Mouse (Mus musculus) kidney, embryonic 16.5 days (tissue): ENCODE results near the gene Olfr60. TPM values are rescaled to one million over a fixed set of nuclear protein-coding genes. Genes with fewer than 3 reads are reported as not detected.

ENCODE experiments used
- ATAC-seq: fragments of 200-750 bp; cut with Nextera tagmentation; 2 replicates; pipeline ENCODE4 v1.8.0; 2017; ENCODE audit warnings: moderate TSS enrichment; ENCODE audit not compliant: low FRiP score, low TSS enrichment
- H3K27ac ChIP-seq: fragments of 300-500 bp; sonication (generic); 2 replicates; pipeline ENCODE4 v1.5.1; 2014; ENCODE audit warnings: low read length
- H3K27me3 ChIP-seq: fragments of 300-500 bp; sonication (generic); 2 replicates; pipeline ENCODE4 v1.6.1; 2014; ENCODE audit warnings: low read length, control low read depth, mixed read lengths; ENCODE audit not compliant: insufficient read depth
- H3K36me3 ChIP-seq: fragments of 300-500 bp; sonication (generic); 2 replicates; pipeline ENCODE4 v1.6.1; 2014; ENCODE audit warnings: low read length, control low read depth, mixed read lengths; ENCODE audit not compliant: insufficient read depth
- H3K4me1 ChIP-seq: fragments of 300-500 bp; sonication (generic); 2 replicates; pipeline ENCODE4 v1.6.1; 2014; ENCODE audit warnings: low read length, control low read depth, mixed read lengths; ENCODE audit not compliant: insufficient read depth
- H3K4me2 ChIP-seq: fragments of 300-500 bp; sonication (generic); replicated peaks from 2 replicates; pipeline ENCODE4 v1.6.1; 2014; ENCODE audit warnings: low read depth, low read length
- H3K4me3 ChIP-seq: fragments of 300-500 bp; sonication (generic); 2 replicates; pipeline ENCODE4 v1.5.1; 2014; ENCODE audit warnings: mild to moderate bottlenecking, low read length
- H3K9ac ChIP-seq: fragments of 300-500 bp; sonication (generic); replicated peaks from 2 replicates; pipeline ENCODE4 v1.6.1; 2014; ENCODE audit warnings: low read length
- H3K9me3 ChIP-seq: fragments of 300-500 bp; sonication (generic); 2 replicates; pipeline ENCODE4 v1.6.1; 2016; ENCODE audit warnings: low read length, control low read depth
- WGBS: fragments of 180-500 bp; shearing (Covaris S2); extraction: QIAGEN DNeasy Blood & Tissue Kit; methylation state at CpG from one replicate; pipeline ENCODE4 v1.1.7; 2014; 5-methylcytosine and 5-hydroxymethylcytosine counted together
- polyA plus RNA-seq: library from polyadenylated mRNA; unstranded; fragments of >200 nt; fragmentation: Nextera tagmentation; extraction: Ambion mirVana; gene quantifications from 2 replicates; pipeline ENCODE4 v1.2.1, GENCODE M21; 2015

Gene Olfr60
- not detected in 2 replicates for polyA plus RNA-seq

DNA sequence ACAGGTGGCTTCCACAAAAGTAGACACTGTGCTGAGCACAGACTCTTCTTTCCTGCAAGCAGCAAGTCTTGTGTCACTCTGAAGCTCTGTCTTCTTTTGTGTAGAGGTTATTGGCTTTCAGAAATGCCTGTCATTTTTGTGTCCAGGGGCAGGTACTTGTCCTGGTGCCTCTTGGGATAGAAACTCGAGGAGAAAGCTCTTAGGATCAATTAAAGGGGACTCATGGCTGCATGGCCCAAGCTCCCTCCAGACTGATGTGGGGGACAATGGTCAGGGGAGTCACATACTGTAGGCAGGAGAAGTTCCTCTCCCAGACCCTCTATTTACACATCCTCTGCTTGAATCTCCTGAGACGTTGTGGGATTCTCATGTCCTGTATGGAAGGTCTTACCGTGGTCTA, at the start of gene Olfr60:
Gene Olfr60, minus strand, starts transcription at position 101 of the 400 bp plus-strand sequence.
- H3K4me2 ChIP-seq = no peak within 1 kb of the TSS
- no peak within 1 kb of the TSS for H3K27ac ChIP-seq
- no peaks in the 10 kb centered on the region for H3K4me1 ChIP-seq
- ATAC-seq = no peak
- WGBS = 67% methylated on average over 3 of the region's 3 CpGs
- H3K36me3 ChIP-seq = no peaks in the 10 kb centered on the region
- no peak within 1 kb of the TSS for H3K9ac ChIP-seq
- no peaks in the 10 kb centered on the region for H3K27me3 ChIP-seq
- H3K4me3 ChIP-seq = no peak within 1 kb of the TSS
- no peaks in the 10 kb centered on the region for H3K9me3 ChIP-seq

DNA sequence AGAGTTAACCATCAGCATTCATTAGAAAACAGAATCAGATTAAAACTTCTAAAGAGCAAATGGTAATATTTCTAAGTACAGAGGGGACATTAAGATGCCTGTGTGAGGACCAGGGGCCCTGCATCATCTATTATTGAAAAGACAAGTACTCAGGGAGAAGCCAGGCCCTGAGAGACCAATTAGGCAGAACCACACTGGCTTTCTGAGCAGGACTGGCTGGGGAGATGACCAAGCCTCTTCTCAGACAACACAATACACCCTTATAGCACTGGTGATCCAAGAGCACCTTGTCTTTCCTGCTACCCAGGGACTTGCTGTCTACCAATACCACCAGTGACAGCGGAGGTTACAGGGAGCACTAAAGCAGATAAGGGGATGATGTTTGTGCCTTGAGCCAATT, 41.3 kb upstream of the Olfr60 start, which contains the start of gene Olfr531:
Gene Olfr531, minus strand, starts transcription at position 101 of the 400 bp plus-strand sequence.
- Histone ChIP-seq H3K9ac (no peak within 1 kb of the TSS), H3K4me2 (no peak within 1 kb of the TSS), H3K4me1 (no peaks in the 10 kb centered on the region), H3K9me3 (no peaks in the 10 kb centered on the region), H3K27ac (no peak within 1 kb of the TSS), H3K36me3 (no peaks in the 10 kb centered on the region), H3K4me3 (no peak within 1 kb of the TSS), H3K27me3 (no peaks in the 10 kb centered on the region)
- WGBS = 95% methylated on average over 1 of the region's 1 CpGs
- ATAC-seq = no peak

DNA sequence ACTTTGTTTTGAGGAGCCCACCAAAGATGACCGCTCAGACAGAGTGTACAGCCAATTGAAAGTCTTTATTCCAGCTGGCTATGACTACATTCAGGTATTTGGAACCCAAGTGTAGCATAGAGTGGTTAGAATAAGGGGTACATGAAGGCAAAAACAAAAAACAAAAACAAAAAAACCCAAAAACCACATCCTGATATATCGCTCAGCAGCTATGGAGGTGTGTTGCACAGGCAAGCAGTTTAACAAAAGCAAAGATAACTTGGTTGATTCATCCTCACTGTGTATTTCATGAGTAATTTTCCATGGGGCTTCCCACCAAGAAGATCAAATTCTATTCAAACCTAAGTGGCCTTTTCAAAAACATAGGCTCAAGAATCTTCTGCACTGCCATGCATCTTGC, 15.4 kb upstream of the Olfr60 start:
- no peak for ATAC-seq
- no peak overlapping the region for H3K27ac ChIP-seq
- no peaks in the 10 kb centered on the region for H3K27me3 ChIP-seq
- no peak overlapping the region for H3K4me2 ChIP-seq
- WGBS = 97% methylated on average over 2 of the region's 2 CpGs
- no peak overlapping the region for H3K4me3 ChIP-seq
- H3K9me3 ChIP-seq = no peaks in the 10 kb centered on the region
- H3K9ac ChIP-seq = no peak overlapping the region
- H3K36me3 ChIP-seq = no peaks in the 10 kb centered on the region
- no peaks in the 10 kb centered on the region for H3K4me1 ChIP-seq

DNA sequence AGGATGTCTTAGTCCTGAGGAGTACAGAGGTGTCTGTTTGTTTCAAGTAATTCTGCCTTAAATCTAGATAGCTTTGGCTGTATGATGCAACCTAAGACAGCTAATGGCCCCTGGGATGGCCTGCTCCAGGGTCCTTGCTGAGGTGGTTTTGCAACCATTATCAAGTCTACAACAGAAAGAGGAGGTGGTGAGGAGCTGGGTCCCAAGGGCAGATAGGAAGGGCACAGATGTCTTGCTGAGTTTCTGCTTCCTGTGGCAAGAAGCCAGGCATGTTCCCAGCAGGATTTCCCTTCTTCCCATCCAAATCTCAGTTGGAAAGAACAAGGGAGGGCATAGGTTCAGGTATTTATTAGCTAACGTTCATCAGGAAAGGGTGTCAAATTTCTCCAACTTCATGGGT, 14.8 kb upstream of the Olfr60 start, which contains the start of gene Olfr530:
Gene Olfr530, minus strand, starts transcription at position 101 of the 400 bp plus-strand sequence.
- WGBS = 7% methylated on average over 1 of the region's 1 CpGs
- Histone ChIP-seq H3K9me3 (no peaks in the 10 kb centered on the region), H3K4me2 (no peak within 1 kb of the TSS), H3K4me1 (no peaks in the 10 kb centered on the region), H3K9ac (no peak within 1 kb of the TSS), H3K4me3 (no peak within 1 kb of the TSS), H3K27ac (no peak within 1 kb of the TSS), H3K27me3 (no peaks in the 10 kb centered on the region), H3K36me3 (no peaks in the 10 kb centered on the region)
- no peak for ATAC-seq

DNA sequence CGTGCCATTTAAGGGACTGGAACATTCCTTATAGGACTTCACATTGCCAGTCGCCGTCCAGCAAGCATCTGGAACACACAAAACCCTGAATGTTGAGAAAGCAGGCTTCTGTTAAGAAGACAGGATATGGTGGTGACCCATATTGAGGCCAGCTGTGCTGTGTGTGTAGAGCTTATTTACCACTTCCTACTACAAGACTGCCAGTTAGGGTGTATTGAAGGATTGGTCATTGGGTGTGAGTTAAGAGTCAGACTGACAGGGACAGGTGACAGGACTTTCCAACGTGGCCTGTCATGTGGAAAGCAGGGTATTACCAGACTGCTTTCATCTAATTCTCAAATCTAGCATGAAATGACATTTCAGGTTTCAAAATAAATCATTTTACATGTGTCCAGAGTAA, 12.8 kb upstream of the Olfr60 start:
- no peaks in the 10 kb centered on the region for H3K27me3 ChIP-seq
- H3K9ac ChIP-seq = no peak overlapping the region
- H3K4me1 ChIP-seq = no peaks in the 10 kb centered on the region
- no peaks in the 10 kb centered on the region for H3K9me3 ChIP-seq
- H3K4me2 ChIP-seq = no peak overlapping the region
- no peaks in the 10 kb centered on the region for H3K36me3 ChIP-seq
- 79% methylated on average over 4 of the region's 4 CpGs for WGBS
- no peak overlapping the region for H3K4me3 ChIP-seq
- no peak overlapping the region for H3K27ac ChIP-seq
- no peak for ATAC-seq

DNA sequence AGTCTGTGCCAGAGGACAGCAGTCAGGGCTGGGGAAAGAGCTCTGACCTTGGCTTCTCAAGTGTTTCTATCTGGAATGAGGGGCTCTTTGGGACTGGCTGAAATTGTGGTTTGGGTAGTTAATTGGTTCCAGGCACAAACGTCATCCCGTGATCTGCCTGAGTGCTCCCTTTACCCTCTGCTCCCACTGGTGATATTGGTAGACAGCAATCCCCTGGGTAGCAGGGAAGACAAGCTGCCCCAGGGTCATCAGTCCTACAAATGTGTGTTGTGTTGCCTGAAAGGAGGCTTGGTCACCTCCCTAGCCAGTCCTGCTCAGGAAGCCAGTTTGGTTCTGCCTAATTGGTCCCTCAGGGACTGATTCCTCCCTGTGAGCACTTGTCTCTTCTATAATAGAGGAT, 27.8 kb downstream of the Olfr60 start, which contains the start of gene Olfr527:
Gene Olfr527, plus strand, starts transcription at position 301 of the 400 bp plus-strand sequence.
- no peak for ATAC-seq
- WGBS = 55% methylated on average over 2 of the region's 2 CpGs
- no peaks in the 10 kb centered on the region for H3K4me1 ChIP-seq

DNA sequence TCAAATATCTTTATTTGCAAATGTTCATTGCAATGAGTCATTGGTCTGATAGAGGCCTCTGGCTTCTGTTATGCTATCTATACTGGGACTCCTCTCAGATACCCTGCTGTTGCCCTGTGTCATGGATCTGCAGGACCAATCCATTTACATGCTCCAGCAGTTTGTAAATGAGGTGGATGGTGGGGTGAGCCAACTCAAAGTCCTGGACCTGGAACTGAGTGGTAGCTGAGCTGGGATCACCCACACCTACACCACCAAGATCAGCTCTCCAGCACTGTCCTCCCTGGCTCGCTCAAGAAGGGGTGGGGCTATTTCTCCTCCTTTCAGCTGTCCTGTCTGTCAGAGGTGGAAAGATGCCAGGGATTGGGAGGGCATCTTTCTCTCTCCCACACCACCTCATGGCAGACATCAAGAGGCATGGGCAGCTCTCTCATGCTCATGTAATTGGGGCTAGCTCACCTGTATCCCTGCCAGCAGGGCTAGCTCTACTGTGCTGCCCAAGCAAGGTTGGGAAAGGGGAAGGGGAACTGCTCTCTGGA, 31.6 kb downstream of the Olfr60 start:
- Histone ChIP-seq H3K36me3 (no peaks in the 10 kb centered on the region), H3K9me3 (no peaks in the 10 kb centered on the region), H3K4me1 (no peaks in the 10 kb centered on the region), H3K4me2 (no peak overlapping the region), H3K27ac (no peak overlapping the region), H3K4me3 (no peak overlapping the region), H3K9ac (no peak overlapping the region), H3K27me3 (no peaks in the 10 kb centered on the region)
- WGBS = 40% methylated on average over 1 of the region's 1 CpGs
- ATAC-seq = no peak

More for the DNA sequence above, 27.8 kb downstream of the Olfr60 start, which contains the start of gene Olfr527:
- Histone ChIP-seq H3K4me3 (no peak within 1 kb of the TSS), H3K4me2 (no peak within 1 kb of the TSS), H3K9ac (no peak within 1 kb of the TSS), H3K9me3 (no peaks in the 10 kb centered on the region), H3K36me3 (no peaks in the 10 kb centered on the region), H3K27ac (no peak within 1 kb of the TSS), H3K27me3 (no peaks in the 10 kb centered on the region)

DNA sequence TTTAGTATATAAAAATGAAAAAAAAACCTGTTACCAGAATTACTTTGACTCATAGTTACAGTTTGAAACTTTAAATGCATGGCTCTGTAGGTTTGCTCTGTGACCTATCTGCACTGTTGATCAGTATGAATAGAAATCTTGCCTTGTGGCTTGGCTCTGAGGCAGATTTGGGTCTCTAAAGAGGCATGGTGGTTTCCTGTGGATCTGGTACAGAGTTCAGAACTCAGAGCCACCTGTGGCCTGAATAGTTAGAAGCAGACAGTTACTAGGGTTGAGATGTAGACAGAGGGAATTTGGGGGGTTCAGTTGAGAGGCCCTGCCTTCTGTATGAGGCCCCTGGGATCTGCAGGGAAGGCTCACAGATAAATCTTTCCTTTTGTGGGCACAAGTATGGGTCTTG, 40.3 kb downstream of the Olfr60 start:
- no peaks in the 10 kb centered on the region for H3K36me3 ChIP-seq
- no peak overlapping the region for H3K4me3 ChIP-seq
- no peaks in the 10 kb centered on the region for H3K27me3 ChIP-seq
- H3K9me3 ChIP-seq = no peaks in the 10 kb centered on the region
- no peak for ATAC-seq
- no peaks in the 10 kb centered on the region for H3K4me1 ChIP-seq
- H3K27ac ChIP-seq = no peak overlapping the region
- H3K4me2 ChIP-seq = no peak overlapping the region
- H3K9ac ChIP-seq = no peak overlapping the region

DNA sequence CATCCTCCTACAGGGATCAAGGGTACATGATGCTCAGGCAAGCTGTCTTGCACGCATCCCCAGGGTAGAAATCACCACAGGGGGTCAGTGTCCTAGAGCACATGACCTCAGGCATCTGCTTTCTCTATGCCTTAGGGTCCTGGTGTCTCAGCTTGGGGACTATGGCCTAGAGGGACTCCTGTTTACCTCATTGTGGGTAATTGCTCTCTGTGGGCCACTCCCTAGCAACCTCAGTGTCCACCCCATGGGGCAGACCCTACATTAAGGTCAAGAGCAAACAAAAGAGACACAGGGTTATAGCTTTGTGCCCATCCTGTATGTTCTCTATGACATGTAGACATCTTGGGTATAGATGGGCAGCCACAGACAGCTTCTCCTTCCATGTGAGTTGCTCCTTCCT, 40.9 kb downstream of the Olfr60 start, which contains the start of gene Olfr525:
Gene Olfr525, plus strand, starts transcription at position 301 of the 400 bp plus-strand sequence.
- H3K4me3 ChIP-seq = no peak within 1 kb of the TSS
- ATAC-seq = no peak
- H3K9me3 ChIP-seq = no peaks in the 10 kb centered on the region
- no peaks in the 10 kb centered on the region for H3K4me1 ChIP-seq
- H3K27ac ChIP-seq = no peak within 1 kb of the TSS
- 72% methylated on average over 1 of the region's 1 CpGs for WGBS
- H3K36me3 ChIP-seq = no peaks in the 10 kb centered on the region
- H3K27me3 ChIP-seq = no peaks in the 10 kb centered on the region
- H3K4me2 ChIP-seq = no peak within 1 kb of the TSS
- H3K9ac ChIP-seq = no peak within 1 kb of the TSS

DNA sequence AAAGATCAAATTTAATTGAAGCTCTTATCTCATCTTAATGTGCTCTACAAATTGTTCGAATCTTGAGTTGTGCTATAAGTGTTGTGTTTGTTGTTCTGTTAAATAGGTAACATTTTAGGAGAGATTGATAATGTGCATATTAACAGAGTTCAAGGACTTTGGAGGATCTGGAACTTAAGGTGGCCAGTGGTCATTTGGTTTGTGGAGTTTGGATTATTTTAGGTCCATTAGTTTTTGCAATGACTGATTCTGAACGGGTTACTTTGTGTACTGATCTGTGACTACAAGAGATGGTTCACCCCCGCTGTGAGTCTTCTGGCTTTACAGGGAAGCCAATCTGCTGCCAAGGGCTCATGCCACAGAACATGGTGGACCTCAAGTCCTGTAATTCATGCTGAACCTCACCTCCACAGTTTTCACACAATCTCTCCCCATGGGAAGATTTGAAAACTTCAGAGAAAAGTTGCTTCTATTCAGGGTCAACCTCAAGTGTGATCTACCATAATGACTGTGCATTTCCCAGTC, 41.5 kb downstream of the Olfr60 start:
- Histone ChIP-seq H3K4me1 (no peaks in the 10 kb centered on the region), H3K4me2 (no peak overlapping the region), H3K27me3 (no peaks in the 10 kb centered on the region), H3K27ac (no peak overlapping the region), H3K9me3 (no peaks in the 10 kb centered on the region), H3K36me3 (no peaks in the 10 kb centered on the region), H3K4me3 (no peak overlapping the region), H3K9ac (no peak overlapping the region)
- 68% methylated on average over 3 of the region's 3 CpGs for WGBS
- ATAC-seq = no peak
